Mouse (Mus musculus) urinary bladder, adult 2 months (tissue): ENCODE measurements around the gene Mtmr12. TPM values are rescaled to one million over a fixed set of nuclear protein-coding genes. Genes with fewer than 3 reads are reported as not detected.

Experiments used
- DNase-seq: peaks from one replicate; pipeline ENCODE4 v3.0.0; 2022; ENCODE audit warnings: low spot score
- polyA plus RNA-seq: library from polyadenylated mRNA; depleted of rRNA; stranded (reverse); fragments of >200 nt; gene quantifications from 2 replicates; pipeline ENCODE4 v1.2.3, GENCODE M21; 2012; rRNA removed

Gene Mtmr12
- polyA plus RNA-seq, 1 experiment, result 13.7 TPM

GRCm38 (mm10) chr15:12321091-12321787 lies 116.4 kb downstream of the Mtmr12 start, which contains the start of gene Golph3:
Gene Golph3 (plus strand): TSS chr15:12321450.
- peak; percentile 95 for DNase-seq

- DNase-seq, result peak; percentile 50
Observed at GRCm38 (mm10) chr15:12321788-12322621, 117.2 kb downstream of the Mtmr12 start, which contains the start of gene 1810049J17Rik. Gene 1810049J17Rik (minus strand): TSS chr15:12321899.

GRCm38 (mm10) chr15:12322676-12323402 lies 118.0 kb downstream of the Mtmr12 start:
- no peak for DNase-seq

Other genes with a start within 250 kb of the Mtmr12 start
- gene Sub1, start 208.0 kb upstream of the Mtmr12 start, polyA plus RNA-seq, result 129 and 172 TPM in 2 replicates
- gene Zfr, start 87.2 kb upstream of the Mtmr12 start, polyA plus RNA-seq, result 50.2 and 53.9 TPM in 2 replicates
- gene Golph3, start 116.4 kb downstream of the Mtmr12 start, polyA plus RNA-seq, result 118 and 141 TPM in 2 replicates
- 0.19 TPM in 1 of 2 replicates, not detected in the other for gene 1810049J17Rik, start 116.9 kb downstream of the Mtmr12 start, polyA plus RNA-seq